Mouse (Mus musculus): ENCODE measurements around the gene Ranbp3l.

DNA sequence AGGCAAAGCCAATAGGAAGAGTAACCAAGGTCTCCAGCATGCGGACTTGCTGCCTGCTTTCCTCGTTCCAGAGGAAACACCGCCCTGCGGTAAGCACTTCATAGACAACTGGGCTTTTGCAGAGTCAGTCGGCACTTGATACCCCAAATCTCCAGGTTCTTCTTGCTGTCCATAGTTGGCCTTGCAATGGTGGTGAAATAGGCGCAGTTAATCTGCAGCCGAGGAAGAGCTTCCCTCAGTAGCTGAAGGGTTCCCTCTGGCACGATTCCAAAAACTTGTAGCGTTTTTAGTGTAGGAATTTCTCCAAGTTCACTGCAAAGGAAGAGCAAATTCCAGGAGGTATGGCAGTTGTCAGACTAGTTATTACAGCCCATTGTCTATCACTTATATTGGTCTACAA lies 145.8 kb downstream of the Ranbp3l start:
- TF ChIP-seq CTCF (IDR thresholded peaks at IDR 0.05; ENCODE audit: low read depth) (no peak), EP300 (IDR thresholded peaks at IDR 0.05; ENCODE audit: low read depth) (no peak)

Data from heart, postnatal 0 days (tissue).